Mouse (Mus musculus): ENCODE results near the gene Btf3.
A peak's percentile ranks its signal among the peaks of the same experiment; 100 is the strongest.

Gene Btf3

GRCm38 (mm10) chr13:98316480-98317245 lies at the start of gene Btf3:
Gene Btf3 (minus strand): TSS chr13:98317006.
- DNase-seq (ENCODE audit: low spot score in 2 of 2) = peak; percentile 87 to 91

GRCm38 (mm10) chr13:98365766-98366421 lies 49.1 kb upstream of the Btf3 start:
- no peak for DNase-seq (ENCODE audit: low spot score in 2 of 2)

- DNase-seq (ENCODE audit: low spot score in 2 of 2) = no peak
Observed at GRCm38 (mm10) chr13:98365081-98365480, 48.3 kb upstream of the Btf3 start.

GRCm38 (mm10) chr13:98363046-98363445 lies 46.2 kb upstream of the Btf3 start:
- no peak for DNase-seq (ENCODE audit: low spot score in 2 of 2)

- DNase-seq (ENCODE audit: low spot score in 2 of 2) = no peak
Observed at GRCm38 (mm10) chr13:98361161-98361560, 44.4 kb upstream of the Btf3 start.

GRCm38 (mm10) chr13:98360391-98360790 lies 43.6 kb upstream of the Btf3 start:
- DNase-seq (ENCODE audit: low spot score in 2 of 2) = no peak

- no peak for DNase-seq (ENCODE audit: low spot score in 2 of 2)
Observed at GRCm38 (mm10) chr13:98359337-98359736, 42.5 kb upstream of the Btf3 start.

GRCm38 (mm10) chr13:98358424-98359181 lies 41.8 kb upstream of the Btf3 start:
- DNase-seq (ENCODE audit: low spot score in 2 of 2) = no peak

GRCm38 (mm10) chr13:98357433-98358423 lies 40.9 kb upstream of the Btf3 start:
- DNase-seq (ENCODE audit: low spot score in 2 of 2) = no peak

GRCm38 (mm10) chr13:98356973-98357425 lies 40.2 kb upstream of the Btf3 start:
- no peak for DNase-seq (ENCODE audit: low spot score in 2 of 2)

- no peak for DNase-seq (ENCODE audit: low spot score in 2 of 2)
Observed at GRCm38 (mm10) chr13:98356176-98356972, 39.6 kb upstream of the Btf3 start.

- DNase-seq (ENCODE audit: low spot score in 2 of 2) = no peak
Observed at GRCm38 (mm10) chr13:98355559-98356111, 38.8 kb upstream of the Btf3 start.

- DNase-seq (ENCODE audit: low spot score in 2 of 2) = no peak
Observed at GRCm38 (mm10) chr13:98354871-98355558, 38.2 kb upstream of the Btf3 start.

GRCm38 (mm10) chr13:98354090-98354801 lies 37.4 kb upstream of the Btf3 start, which contains the start of gene Foxd1:
Gene Foxd1 (plus strand): TSS chr13:98354242.
- DNase-seq (ENCODE audit: low spot score in 2 of 2) = no peak

- no peak for DNase-seq (ENCODE audit: low spot score in 2 of 2)
Observed at GRCm38 (mm10) chr13:98353709-98354089, 36.9 kb upstream of the Btf3 start.

- DNase-seq (ENCODE audit: low spot score in 2 of 2) = no peak
Observed at GRCm38 (mm10) chr13:98352381-98352975, 35.7 kb upstream of the Btf3 start.

- no peak for DNase-seq (ENCODE audit: low spot score in 2 of 2)
Observed at GRCm38 (mm10) chr13:98351527-98351926, 34.7 kb upstream of the Btf3 start.

- DNase-seq (ENCODE audit: low spot score in 2 of 2) = no peak
Observed at GRCm38 (mm10) chr13:98349491-98349890, 32.7 kb upstream of the Btf3 start.

Data from frontal cortex, postnatal 10 days (tissue).